Mouse (Mus musculus): ENCODE data around the gene Nfatc2ip.
"Not testable (repeated sequence)": the region's sequence is repeated elsewhere in the genome, so short reads cannot be mapped to it uniquely, and the experiment has no call there.

The Nfatc2ip gene

DNA sequence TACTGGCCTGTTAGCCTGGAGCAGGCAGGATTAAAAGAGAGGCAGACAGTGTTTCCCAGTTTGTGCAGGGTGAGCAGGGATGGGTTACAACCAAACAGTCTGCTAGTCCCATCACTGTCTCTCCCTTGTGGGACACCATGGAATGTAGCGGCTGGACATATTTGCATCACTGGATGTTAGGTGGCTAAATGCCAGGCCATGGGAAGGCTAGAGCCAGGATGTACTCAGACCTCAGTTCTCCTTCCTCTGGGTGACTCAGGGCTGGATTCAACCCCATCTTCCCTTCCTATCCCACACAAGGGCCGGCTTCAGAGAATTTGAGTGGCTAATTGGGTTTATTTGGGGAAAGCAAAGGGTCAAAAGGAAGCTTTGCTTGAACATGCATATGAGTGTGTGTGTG, 12.1 kb upstream of the Nfatc2ip start:
- no peak for DNase-seq (ENCODE audit: low spot score)

DNA sequence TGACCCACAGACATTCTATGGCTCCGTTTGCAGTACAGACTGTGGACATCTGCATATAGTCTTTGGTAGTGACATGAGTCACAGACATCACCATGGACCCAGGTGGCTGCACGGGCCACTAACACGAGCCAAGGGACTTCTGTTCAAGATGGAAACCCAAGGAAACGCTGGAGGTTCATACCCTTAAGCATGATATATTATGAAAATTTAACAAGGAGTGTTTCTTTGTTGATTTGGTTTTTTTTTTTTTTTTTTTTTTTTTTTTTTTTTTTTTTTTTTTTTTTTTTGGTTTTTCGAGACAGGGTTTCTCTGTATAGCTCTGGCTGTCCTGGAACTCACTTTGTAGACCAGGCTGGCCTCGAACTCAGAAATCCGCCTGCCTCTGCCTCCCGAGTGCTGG, 6.0 kb upstream of the Nfatc2ip start:
- DNase-seq (ENCODE audit: low spot score), result not testable (repeated sequence)

GRCm38 (mm10) chr7:126399548-126399947, 3.0 kb upstream of the Nfatc2ip start:
- peak; percentile 74 for DNase-seq (ENCODE audit: low spot score)

DNA sequence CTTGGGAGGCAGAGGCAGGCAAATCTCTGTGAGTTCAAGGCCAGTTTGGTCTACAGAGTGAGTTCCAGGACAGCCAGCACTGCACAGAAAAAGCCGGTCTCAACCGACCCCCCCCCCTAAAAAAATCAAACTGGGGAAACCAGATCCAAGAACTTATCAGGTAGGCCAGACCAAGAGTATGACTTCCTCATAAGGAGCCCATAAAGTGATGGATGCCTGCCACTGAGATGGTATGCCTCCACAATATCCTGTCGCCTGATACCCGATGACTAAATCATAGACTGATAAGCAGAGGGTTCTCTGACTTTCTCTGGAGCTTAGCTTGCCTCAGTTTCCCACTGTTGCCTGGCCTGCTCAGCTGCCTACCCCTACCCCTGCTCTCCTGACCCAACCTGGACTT, 1.3 kb upstream of the Nfatc2ip start:
- DNase-seq (ENCODE audit: low spot score), result no peak

GRCm38 (mm10) chr7:126397221-126397620, 684 bp upstream of the Nfatc2ip start:
- DNase-seq (ENCODE audit: low spot score), result no peak

GRCm38 (mm10) chr7:126392086-126392884, 4.3 kb downstream of the Nfatc2ip start:
- DNase-seq (ENCODE audit: low spot score), result not testable (repeated sequence)

- DNase-seq (ENCODE audit: low spot score), result no peak
These were observed 8.4 kb downstream of the Nfatc2ip start for GRCm38 (mm10) chr7:126388185-126388584.

- no peak for DNase-seq (ENCODE audit: low spot score)
These were observed 13.0 kb downstream of the Nfatc2ip start for GRCm38 (mm10) chr7:126383565-126383964.

DNA sequence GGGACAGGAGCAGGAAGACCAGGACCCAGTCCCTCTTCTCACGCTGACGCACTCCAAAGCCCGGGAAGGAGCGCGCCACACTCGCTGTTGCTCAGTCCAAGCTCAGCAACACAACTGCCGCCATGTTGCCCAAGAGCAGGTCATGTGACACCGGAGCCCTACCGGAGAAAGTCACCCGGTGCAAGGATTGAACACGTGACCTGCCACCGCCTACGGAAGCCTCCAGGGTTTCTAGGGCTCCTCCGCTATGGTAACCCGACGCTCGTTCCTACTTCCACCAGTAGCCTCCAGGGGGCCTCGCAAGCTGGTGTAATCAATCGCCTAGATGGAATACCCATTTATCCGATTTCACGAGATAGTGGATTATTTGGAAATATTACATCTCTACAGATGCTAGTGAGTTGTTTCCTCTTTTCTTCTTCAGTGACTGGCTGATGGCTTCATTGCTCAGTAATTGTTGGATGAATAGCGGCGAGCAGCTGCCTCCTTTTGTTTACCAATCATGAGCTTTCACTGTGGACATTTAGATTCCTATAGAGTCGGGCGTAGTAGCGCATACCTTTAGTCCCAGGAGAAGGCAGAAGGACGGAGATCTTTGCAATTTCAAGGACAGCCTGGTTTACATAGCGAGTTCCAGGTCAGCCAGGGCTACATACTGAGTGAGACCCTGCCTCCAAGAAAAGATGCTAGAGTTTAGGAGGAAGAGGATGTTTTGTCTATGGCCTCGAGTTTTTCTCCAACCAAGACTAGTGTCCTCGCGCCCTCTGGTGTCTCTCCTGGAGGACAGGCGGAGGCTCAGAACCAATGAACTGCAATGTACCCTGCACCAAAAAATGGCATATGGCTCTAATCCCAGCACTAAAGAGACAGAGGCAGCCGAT, 19.0 kb downstream of the Nfatc2ip start, which contains the start of gene Spns1:
Gene Spns1 (minus strand): TSS at position 173 of the 881 bp plus-strand sequence.
- peak; percentile 95 for DNase-seq (ENCODE audit: low spot score)

DNA sequence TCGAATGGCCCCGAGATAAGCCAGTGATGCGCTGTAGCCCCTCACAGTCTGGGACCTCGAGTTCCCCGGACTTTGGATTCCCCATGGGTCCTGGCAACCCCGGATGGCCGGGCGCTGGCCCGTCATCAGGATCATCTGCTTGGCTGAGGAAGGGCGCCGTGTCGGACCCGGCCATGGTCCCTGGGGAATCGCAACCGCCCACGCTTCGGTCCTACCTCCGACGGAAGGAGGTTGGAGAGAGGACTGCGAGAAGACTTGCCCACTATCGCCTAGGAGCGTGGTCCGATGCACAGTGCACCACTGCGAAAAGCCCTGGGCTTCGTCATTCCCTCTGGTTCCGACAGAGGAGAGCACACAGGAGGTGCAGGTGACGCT, 19.6 kb downstream of the Nfatc2ip start:
- no peak for DNase-seq (ENCODE audit: low spot score)

GRCm38 (mm10) chr7:126375012-126375411, 21.5 kb downstream of the Nfatc2ip start:
- DNase-seq (ENCODE audit: low spot score), result no peak

GRCm38 (mm10) chr7:126374526-126374925, 22.0 kb downstream of the Nfatc2ip start:
- DNase-seq (ENCODE audit: low spot score), result no peak

- no peak for DNase-seq (ENCODE audit: low spot score)
These were observed 23.5 kb downstream of the Nfatc2ip start for GRCm38 (mm10) chr7:126373007-126373406.

DNA sequence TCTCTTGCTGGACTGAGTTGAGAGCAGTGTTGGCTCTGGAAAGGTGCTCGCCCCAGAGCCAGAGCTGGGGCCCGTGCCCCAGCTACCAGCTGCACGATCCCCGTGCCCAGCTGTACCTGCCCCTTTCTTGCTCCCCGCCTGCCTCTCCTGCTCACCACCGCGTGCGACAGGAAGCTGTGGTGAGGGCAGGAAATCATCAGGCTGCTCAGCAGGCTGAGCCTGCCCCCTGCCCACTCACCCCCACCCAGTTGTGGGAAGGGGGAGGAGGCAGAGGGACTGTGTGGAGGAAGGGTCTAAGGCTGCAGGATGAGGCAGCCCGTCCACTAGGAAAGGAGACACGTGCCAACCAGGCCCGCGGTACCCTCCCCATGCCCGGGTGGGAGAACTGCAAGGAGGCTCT, 27.1 kb downstream of the Nfatc2ip start, which contains the start of gene Lat:
Gene Lat (minus strand): TSS at position 178 of the 400 bp plus-strand sequence.
- no peak for DNase-seq (ENCODE audit: low spot score)

- no peak for DNase-seq (ENCODE audit: low spot score)
These were observed 28.2 kb downstream of the Nfatc2ip start for GRCm38 (mm10) chr7:126368367-126368766.

DNA sequence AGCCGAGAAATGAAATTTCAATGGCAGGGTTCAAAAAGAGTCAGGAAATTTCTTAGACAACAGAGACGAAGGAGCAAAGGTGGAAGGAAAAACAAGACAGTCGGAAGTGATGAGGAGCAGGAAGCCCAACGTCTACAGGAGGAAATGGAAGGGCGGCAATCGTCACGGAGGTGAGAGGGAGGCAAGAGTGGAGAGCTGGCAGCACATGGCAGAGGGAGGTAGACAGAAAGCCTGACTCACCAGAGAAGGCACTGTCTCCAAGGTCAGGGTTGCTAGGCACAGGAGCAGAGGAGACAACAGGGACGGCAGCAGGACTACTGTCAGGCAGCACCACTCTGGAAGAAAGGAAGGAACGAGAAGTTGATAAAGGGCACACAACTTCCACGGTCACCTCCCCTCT, 28.9 kb downstream of the Nfatc2ip start:
- no peak for DNase-seq (ENCODE audit: low spot score)

DNA sequence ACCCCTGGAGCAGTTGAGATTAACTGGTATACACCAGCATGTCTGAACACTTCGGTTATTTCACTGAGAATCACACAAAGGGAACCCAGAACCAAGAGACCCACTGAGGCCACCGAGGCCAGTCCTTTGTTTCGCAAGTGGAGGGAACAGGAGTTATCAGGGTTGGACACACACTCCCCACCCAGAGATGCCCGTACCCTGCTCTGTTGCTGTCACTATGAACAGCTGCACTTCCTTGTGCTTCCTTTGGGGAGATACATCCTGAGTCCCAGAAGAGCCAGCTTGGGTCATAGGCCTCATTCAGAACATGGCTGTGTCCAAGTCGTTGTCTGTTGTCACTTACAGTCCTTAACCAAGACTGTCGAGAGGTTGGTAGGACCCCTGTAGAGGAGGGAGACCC, 33.5 kb downstream of the Nfatc2ip start:
- no peak for DNase-seq (ENCODE audit: low spot score)

GRCm38 (mm10) chr7:126359049-126359448, 37.5 kb downstream of the Nfatc2ip start:
- DNase-seq (ENCODE audit: low spot score), result no peak

- no peak for DNase-seq (ENCODE audit: low spot score)
These were observed 38.1 kb downstream of the Nfatc2ip start for GRCm38 (mm10) chr7:126358413-126358812.

DNA sequence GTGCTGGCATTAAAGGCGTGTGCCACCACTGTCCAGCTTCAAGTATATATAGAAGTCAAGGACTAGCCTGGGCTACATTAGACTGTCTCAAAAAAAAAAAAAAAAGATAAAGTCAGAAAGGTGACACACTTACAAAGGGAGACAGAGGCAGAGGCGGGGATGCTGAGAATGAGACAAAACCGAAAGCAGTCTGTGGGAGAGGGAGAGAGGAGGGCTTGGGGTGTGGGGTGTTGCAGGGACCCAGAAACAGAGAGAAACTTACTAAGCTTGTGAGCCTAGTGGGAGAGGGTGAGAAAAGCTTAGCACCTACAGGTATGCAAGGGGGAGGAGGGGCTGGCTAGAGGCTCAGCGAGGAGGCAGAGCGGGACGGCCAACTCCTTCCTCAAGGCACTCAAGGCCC, 38.7 kb downstream of the Nfatc2ip start:
- no peak for DNase-seq (ENCODE audit: low spot score)

- no peak for DNase-seq (ENCODE audit: low spot score)
These were observed 39.5 kb downstream of the Nfatc2ip start for GRCm38 (mm10) chr7:126356793-126357591.
